Mouse (Mus musculus) kidney, embryonic 16.5 days (tissue): Measurements from ENCODE around the gene Manba. TPM values are rescaled to one million over a fixed set of nuclear protein-coding genes. Genes with fewer than 3 reads are reported as not detected.
A peak's percentile ranks its signal among the peaks of the same experiment; 100 is the strongest.

Experiments used
- ATAC-seq: fragments of 200-750 bp; cut with Nextera tagmentation; 2 replicates; pipeline ENCODE4 v1.8.0; 2017; ENCODE audit warnings: moderate TSS enrichment; ENCODE audit not compliant: low FRiP score, low TSS enrichment
- H3K27ac ChIP-seq: fragments of 300-500 bp; sonication (generic); 2 replicates; pipeline ENCODE4 v1.5.1; 2014; ENCODE audit warnings: low read length
- H3K27me3 ChIP-seq: fragments of 300-500 bp; sonication (generic); 2 replicates; pipeline ENCODE4 v1.6.1; 2014; ENCODE audit warnings: low read length, control low read depth, mixed read lengths; ENCODE audit not compliant: insufficient read depth
- H3K36me3 ChIP-seq: fragments of 300-500 bp; sonication (generic); 2 replicates; pipeline ENCODE4 v1.6.1; 2014; ENCODE audit warnings: low read length, control low read depth, mixed read lengths; ENCODE audit not compliant: insufficient read depth
- H3K4me1 ChIP-seq: fragments of 300-500 bp; sonication (generic); 2 replicates; pipeline ENCODE4 v1.6.1; 2014; ENCODE audit warnings: low read length, control low read depth, mixed read lengths; ENCODE audit not compliant: insufficient read depth
- H3K4me2 ChIP-seq: fragments of 300-500 bp; sonication (generic); replicated peaks from 2 replicates; pipeline ENCODE4 v1.6.1; 2014; ENCODE audit warnings: low read depth, low read length
- H3K4me3 ChIP-seq: fragments of 300-500 bp; sonication (generic); 2 replicates; pipeline ENCODE4 v1.5.1; 2014; ENCODE audit warnings: mild to moderate bottlenecking, low read length
- H3K9ac ChIP-seq: fragments of 300-500 bp; sonication (generic); replicated peaks from 2 replicates; pipeline ENCODE4 v1.6.1; 2014; ENCODE audit warnings: low read length
- H3K9me3 ChIP-seq: fragments of 300-500 bp; sonication (generic); 2 replicates; pipeline ENCODE4 v1.6.1; 2016; ENCODE audit warnings: low read length, control low read depth
- WGBS: fragments of 180-500 bp; shearing (Covaris S2); extraction: QIAGEN DNeasy Blood & Tissue Kit; methylation state at CpG from one replicate; pipeline ENCODE4 v1.1.7; 2014; 5-methylcytosine and 5-hydroxymethylcytosine counted together
- polyA plus RNA-seq: library from polyadenylated mRNA; unstranded; fragments of >200 nt; fragmentation: Nextera tagmentation; extraction: Ambion mirVana; gene quantifications from 2 replicates; pipeline ENCODE4 v1.2.1, GENCODE M21; 2015

The Manba gene
- polyA plus RNA-seq, 1 experiment from 2014 or later: 39.6 TPM

GRCm38 (mm10) chr3:135586060-135586459, 100.6 kb downstream of the Manba start:
- H3K4me2 ChIP-seq: no peak overlapping the region
- no peak overlapping the region for H3K27ac ChIP-seq
- H3K4me3 ChIP-seq: no peak overlapping the region
- peaks cover 36% of the 10 kb centered on the region for H3K36me3 ChIP-seq
- 0 out of 2 replicates have a peak, but pooled peaks cover 4% of the 10 kb centered on the region for H3K4me1 ChIP-seq
- no peak overlapping the region for H3K9ac ChIP-seq
- no peaks in the 10 kb centered on the region for H3K27me3 ChIP-seq
- H3K9me3 ChIP-seq: no peaks in the 10 kb centered on the region
- no peak for ATAC-seq
- 79% methylated on average over 2 of the region's 2 CpGs for WGBS

- H3K36me3 ChIP-seq: peaks cover 36% of the 10 kb centered on the region
- WGBS: 84% methylated on average over 4 of the region's 4 CpGs
- no peak for ATAC-seq
Observed at GRCm38 (mm10) chr3:135586471-135586880, 101.1 kb downstream of the Manba start.

GRCm38 (mm10) chr3:135590471-135590870, 105.1 kb downstream of the Manba start:
- Histone ChIP-seq H3K4me1 (no peaks in the 10 kb centered on the region), H3K4me3 (no peak overlapping the region), H3K36me3 (peaks cover 46% of the 10 kb centered on the region), H3K9ac (no peak overlapping the region), H3K9me3 (no peaks in the 10 kb centered on the region), H3K27ac (no peak overlapping the region), H3K27me3 (no peaks in the 10 kb centered on the region), H3K4me2 (no peak overlapping the region)
- ATAC-seq: no peak
- WGBS: 64% methylated on average over 4 of the region's 4 CpGs

More at GRCm38 (mm10) chr3:135586471-135586880, 101.1 kb downstream of the Manba start:
- Histone ChIP-seq H3K4me2 (no peak overlapping the region), H3K9me3 (no peaks in the 10 kb centered on the region), H3K9ac (no peak overlapping the region), H3K27me3 (no peaks in the 10 kb centered on the region), H3K4me3 (no peak overlapping the region), H3K27ac (no peak overlapping the region), H3K4me1 (0 out of 2 replicates have a peak, but pooled peaks cover 1% of the 10 kb centered on the region)

- no peaks in the 10 kb centered on the region for H3K4me1 ChIP-seq
- H3K4me3 ChIP-seq: no peak overlapping the region
- no peak overlapping the region for H3K4me2 ChIP-seq
- H3K9ac ChIP-seq: no peak overlapping the region
- peaks cover 45% of the 10 kb centered on the region for H3K36me3 ChIP-seq
- no peak for ATAC-seq
- 70% methylated on average over 5 of the region's 5 CpGs for WGBS
- H3K27ac ChIP-seq: no peak overlapping the region
- no peaks in the 10 kb centered on the region for H3K9me3 ChIP-seq
- no peaks in the 10 kb centered on the region for H3K27me3 ChIP-seq
Observed at GRCm38 (mm10) chr3:135591376-135591775, 106.0 kb downstream of the Manba start.

- Histone ChIP-seq H3K4me2 (no peak overlapping the region), H3K36me3 (peaks cover 41% of the 10 kb centered on the region), H3K4me3 (no peak overlapping the region), H3K4me1 (no peaks in the 10 kb centered on the region), H3K27ac (no peak overlapping the region), H3K27me3 (no peaks in the 10 kb centered on the region), H3K9ac (no peak overlapping the region), H3K9me3 (no peaks in the 10 kb centered on the region)
- WGBS: 77% methylated on average over 4 of the region's 4 CpGs
- ATAC-seq: no peak
Observed at GRCm38 (mm10) chr3:135592011-135592410, 106.6 kb downstream of the Manba start.

GRCm38 (mm10) chr3:135594238-135594917, 109.0 kb downstream of the Manba start:
- no peak for ATAC-seq
- no peak overlapping the region for H3K4me2 ChIP-seq
- no peak overlapping the region for H3K4me3 ChIP-seq
- H3K27ac ChIP-seq: no peak overlapping the region
- no peaks in the 10 kb centered on the region for H3K27me3 ChIP-seq
- no peak overlapping the region for H3K9ac ChIP-seq
- H3K36me3 ChIP-seq: peaks cover 30% of the 10 kb centered on the region
- H3K4me1 ChIP-seq: no peaks in the 10 kb centered on the region
- no peaks in the 10 kb centered on the region for H3K9me3 ChIP-seq
- 74% methylated on average over 21 of the region's 21 CpGs for WGBS

GRCm38 (mm10) chr3:135597014-135597413, 111.6 kb downstream of the Manba start:
- H3K36me3 ChIP-seq: peaks cover 32% of the 10 kb centered on the region
- H3K4me3 ChIP-seq: no peak overlapping the region
- 0 out of 2 replicates have a peak, but pooled peaks have one; percentile 52 for ATAC-seq
- H3K4me1 ChIP-seq: no peaks in the 10 kb centered on the region
- no peak overlapping the region for H3K4me2 ChIP-seq
- H3K9ac ChIP-seq: no peak overlapping the region
- peak overlapping the region; percentile 69 for H3K27ac ChIP-seq
- no peaks in the 10 kb centered on the region for H3K27me3 ChIP-seq
- WGBS: 72% methylated on average over 4 of the region's 4 CpGs
- no peaks in the 10 kb centered on the region for H3K9me3 ChIP-seq

- no peak overlapping the region for H3K27ac ChIP-seq
- no peaks in the 10 kb centered on the region for H3K27me3 ChIP-seq
- peaks cover 30% of the 10 kb centered on the region for H3K36me3 ChIP-seq
- H3K4me3 ChIP-seq: no peak overlapping the region
- no peaks in the 10 kb centered on the region for H3K9me3 ChIP-seq
- ATAC-seq: no peak
- no peaks in the 10 kb centered on the region for H3K4me1 ChIP-seq
- no peak overlapping the region for H3K9ac ChIP-seq
- no peak overlapping the region for H3K4me2 ChIP-seq
- 89% methylated on average over 3 of the region's 3 CpGs for WGBS
Observed at GRCm38 (mm10) chr3:135598355-135598754, 112.9 kb downstream of the Manba start.

GRCm38 (mm10) chr3:135602731-135603130, 117.3 kb downstream of the Manba start:
- WGBS: 89% methylated on average over 10 of the region's 10 CpGs
- Histone ChIP-seq H3K27ac (no peak overlapping the region), H3K9ac (no peak overlapping the region), H3K4me1 (no peaks in the 10 kb centered on the region), H3K36me3 (peaks cover 41% of the 10 kb centered on the region), H3K4me3 (no peak overlapping the region), H3K4me2 (no peak overlapping the region), H3K27me3 (no peaks in the 10 kb centered on the region), H3K9me3 (no peaks in the 10 kb centered on the region)
- no peak for ATAC-seq

GRCm38 (mm10) chr3:135604626-135605417, 119.4 kb downstream of the Manba start:
- Histone ChIP-seq H3K4me1 (no peaks in the 10 kb centered on the region), H3K4me3 (no peak overlapping the region), H3K9ac (no peak overlapping the region), H3K27ac (no peak overlapping the region), H3K36me3 (peaks cover 48% of the 10 kb centered on the region), H3K27me3 (no peaks in the 10 kb centered on the region), H3K4me2 (no peak overlapping the region), H3K9me3 (no peaks in the 10 kb centered on the region)
- ATAC-seq: no peak
- WGBS: 84% methylated on average over 10 of the region's 10 CpGs
